Mouse (Mus musculus) G1E (cell line): ENCODE measurements around the gene Zbbx. TPM values are rescaled to one million over a fixed set of nuclear protein-coding genes. Genes with fewer than 3 reads are reported as not detected.

ENCODE experiments used
- ATAC-seq: 2 replicates; pipeline ENCODE4 v1.8.0; 2016; ENCODE audit warnings: mild to moderate bottlenecking; ENCODE audit not compliant: insufficient number of reproducible peaks, poor library complexity, low FRiP score, severe bottlenecking; ENCODE audit errors: extremely low read depth
- DNase-seq: peaks from one replicate; pipeline ENCODE4 v3.0.0; 2012; ENCODE audit warnings: low spot score
- H3K27me3 ChIP-seq: 2 replicates; pipeline ENCODE4 v1.6.1; 2012; ENCODE audit warnings: mild to moderate bottlenecking, low read length, inconsistent platforms; ENCODE audit not compliant: insufficient read depth
- H3K36me3 ChIP-seq: replicated peaks from 2 replicates; pipeline ENCODE3; 2012; ENCODE audit warnings: mild to moderate bottlenecking, inconsistent platforms
- H3K4me1 ChIP-seq: 2 replicates; pipeline ENCODE4 v1.6.1; 2012; ENCODE audit warnings: low read depth, low read length, inconsistent platforms, mixed read lengths; ENCODE audit not compliant: insufficient read depth
- H3K4me3 ChIP-seq: 2 replicates; pipeline ENCODE4 v1.5.1; 2012; ENCODE audit warnings: low read depth, mild to moderate bottlenecking, inconsistent platforms, low read length, moderate library complexity, mixed read lengths
- H3K9me3 ChIP-seq: replicated peaks from 2 replicates; pipeline ENCODE4 v1.6.1; 2012; ENCODE audit warnings: inconsistent platforms
- CTCF ChIP-seq: IDR thresholded peaks from 2 replicates; pipeline ENCODE4 v1.5.1; 2012; ENCODE audit warnings: low read depth, low read length, inconsistent platforms, mixed read lengths
- GATA1 ChIP-seq: IDR thresholded peaks from 2 replicates; pipeline ENCODE4 v1.6.1; 2012; ENCODE audit warnings: borderline replicate concordance, low read length, inconsistent platforms, mixed read lengths
- GATA2 ChIP-seq: IDR thresholded peaks from 2 replicates; pipeline ENCODE4 v1.6.1; 2012; ENCODE audit warnings: low read depth, low read length, inconsistent platforms, borderline replicate concordance
- POLR2AphosphoS5 ChIP-seq: IDR thresholded peaks from 2 replicates; pipeline ENCODE4 v1.6.1; 2012; ENCODE audit warnings: low read depth, low read length, inconsistent platforms; ENCODE audit not compliant: insufficient replicate concordance
- TAL1 ChIP-seq: conservative IDR thresholded peaks from 2 replicates; pipeline ENCODE4 v1.6.1; 2012; ENCODE audit warnings: low read depth, low read length, inconsistent platforms, mixed read lengths
- polyA plus RNA-seq: library from polyadenylated mRNA; stranded (reverse); fragments of >175 nt; gene quantifications from 2 replicates; pipeline ENCODE4 v1.2.3, GENCODE M21; 2012
- total RNA-seq, 2 experiments: library from RNA; stranded (forward) in 1 of 2; stranded (reverse) in 1 of 2; fragments of 200-1000 nt in 1 of 2; fragments of >200 nt in 1 of 2; fragmentation: Nextera tagmentation in 1 of 2; gene quantifications; 2 replicates each; pipeline ENCODE4 v1.2.3; 2014 to 2017

Gene Zbbx
- total RNA-seq (2014; fragmentation: Nextera tagmentation): not detected in 2 replicates
- total RNA-seq (2017): not detected in 2 replicates
- polyA plus RNA-seq: not detected in 2 replicates

GRCm38 (mm10) chr3:75164838-75165496 is at the start of gene Zbbx:
TSS of gene Zbbx (minus strand) at chr3:75165034.
- Histone ChIP-seq H3K4me1 (no peaks in the 10 kb centered on the region), H3K27me3 (no peaks in the 10 kb centered on the region), H3K9me3 (peaks cover 3% of the 10 kb centered on the region), H3K4me3 (no peak within 1 kb of the TSS), H3K36me3 (no peaks in the 10 kb centered on the region)
- ATAC-seq (no peak), DNase-seq (no peak)
- no peak for TF ChIP-seq CTCF
- TF ChIP-seq POLR2AphosphoS5: no peak
- no peak for TF ChIP-seq GATA2
- no peak for TF ChIP-seq GATA1
- no peak for TF ChIP-seq TAL1

DNA sequence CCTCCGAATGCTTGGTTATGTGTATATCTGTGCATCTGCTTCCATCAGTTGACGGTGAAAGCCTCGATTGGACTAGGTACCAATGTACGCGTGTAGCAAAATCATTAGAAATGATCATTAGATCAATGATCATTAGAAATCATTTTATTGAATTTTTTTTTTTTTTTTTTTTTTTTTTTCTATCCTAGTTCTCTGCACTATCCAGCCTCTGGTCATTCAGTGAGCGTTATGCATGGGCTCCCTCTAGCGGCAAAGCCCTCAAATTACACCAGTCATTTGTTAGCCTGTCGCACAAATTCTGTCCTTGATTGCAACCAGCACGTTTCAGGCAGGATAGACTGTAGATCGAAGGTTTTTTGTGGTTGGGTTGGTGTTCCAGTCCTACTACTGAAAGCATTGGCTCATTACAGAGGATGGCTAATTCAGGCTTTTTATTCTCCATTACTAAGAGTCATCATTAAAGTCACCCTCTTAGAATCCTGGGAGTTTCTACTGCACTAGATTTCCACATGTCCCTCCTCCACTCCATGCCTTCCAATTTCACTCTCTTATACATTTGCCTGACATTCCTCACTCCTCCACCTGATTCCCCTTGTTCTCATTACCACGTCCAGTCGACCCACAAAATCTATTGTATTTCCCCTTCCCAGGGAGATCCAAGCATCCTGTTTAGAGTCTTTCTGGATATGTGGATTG is 38.1 kb upstream of the Zbbx start:
- Histone ChIP-seq H3K36me3 (no peaks in the 10 kb centered on the region), H3K27me3 (no peaks in the 10 kb centered on the region), H3K9me3 (no peaks in the 10 kb centered on the region), H3K4me1 (no peaks in the 10 kb centered on the region), H3K4me3 (no peak overlapping the region)
- ATAC-seq: peak; percentile 70; the same call in 1 of the 2 replicates
- peak; percentile 11 for DNase-seq
- TF ChIP-seq GATA2 (no peak), CTCF (peak; percentile 41)

DNA sequence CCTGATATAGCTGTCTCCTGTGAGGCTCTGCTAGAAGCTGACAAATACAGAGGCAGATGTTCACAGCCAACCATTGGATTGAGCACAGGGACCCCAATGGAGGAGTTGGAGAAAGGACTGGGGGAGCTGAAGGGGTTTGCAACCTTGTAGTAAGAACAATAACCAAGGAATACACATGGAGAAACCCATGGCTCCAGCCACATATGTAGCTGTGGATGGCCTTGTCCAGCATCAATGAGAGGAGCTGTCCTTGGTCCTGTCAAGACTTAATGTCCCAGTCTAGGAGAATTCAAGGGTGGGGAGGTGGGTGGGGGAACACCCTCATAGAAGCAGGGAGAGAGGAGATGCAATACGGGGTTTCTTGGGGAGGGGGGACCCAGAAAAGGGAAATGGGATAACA is 17.8 kb upstream of the Zbbx start:
- TF ChIP-seq GATA2 (no peak), CTCF (no peak), POLR2AphosphoS5 (no peak), GATA1 (no peak), TAL1 (no peak)
- no peaks in the 10 kb centered on the region for H3K4me1 ChIP-seq
- ATAC-seq: no peak
- H3K27me3 ChIP-seq: no peaks in the 10 kb centered on the region
- peaks cover 2% of the 10 kb centered on the region; the same call in 1 of the 2 replicates for H3K9me3 ChIP-seq
- H3K4me3 ChIP-seq: no peak overlapping the region
- H3K36me3 ChIP-seq: no peaks in the 10 kb centered on the region
- DNase-seq: no peak

DNA sequence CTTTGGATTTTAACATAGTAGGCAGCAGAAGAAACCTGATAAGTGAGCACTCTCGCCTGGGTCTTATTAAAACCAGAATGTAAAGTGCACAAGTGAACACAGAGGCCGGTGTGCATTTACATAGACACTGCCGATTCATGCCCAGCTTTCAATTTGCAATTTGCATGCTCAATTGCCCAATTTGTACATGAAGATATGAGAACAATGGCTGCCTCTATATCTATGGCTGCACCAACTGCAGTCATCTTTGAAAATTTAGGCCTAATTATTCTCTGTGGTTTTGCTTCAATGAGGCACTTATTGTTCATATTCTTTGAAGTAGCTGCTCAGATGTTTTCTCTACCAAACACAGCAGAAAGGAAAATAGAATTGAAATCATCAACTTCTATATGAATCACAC is 23.0 kb downstream of the Zbbx start:
- H3K27me3 ChIP-seq: no peaks in the 10 kb centered on the region
- DNase-seq: no peak

DNA sequence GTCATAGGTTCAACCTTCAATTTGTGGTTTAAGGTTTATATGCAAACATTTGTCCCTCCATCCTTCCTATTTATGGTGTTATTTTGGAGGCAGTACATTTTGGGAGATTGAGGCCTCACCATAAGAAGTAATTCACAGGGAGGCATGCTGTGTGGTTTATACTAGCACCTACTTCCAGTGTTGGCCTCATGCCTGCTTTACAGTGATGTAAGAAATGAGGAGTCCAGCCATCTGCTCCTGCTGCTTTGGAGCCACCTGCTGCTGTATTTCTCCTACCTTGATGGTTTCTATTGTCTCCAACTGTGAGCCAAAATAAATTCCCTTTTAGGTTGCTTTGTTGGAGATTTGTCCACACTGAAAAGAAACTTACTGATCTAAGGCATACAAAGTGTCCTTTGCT is 60.0 kb downstream of the Zbbx start:
- DNase-seq (no peak), ATAC-seq (no peak)
- no peak for TF ChIP-seq TAL1
- TF ChIP-seq GATA1: no peak
- no peak for TF ChIP-seq CTCF
- no peaks in the 10 kb centered on the region for H3K27me3 ChIP-seq
- H3K4me3 ChIP-seq: no peak overlapping the region
- no peaks in the 10 kb centered on the region for H3K36me3 ChIP-seq
- H3K4me1 ChIP-seq: no peaks in the 10 kb centered on the region
- H3K9me3 ChIP-seq: no peaks in the 10 kb centered on the region

More for the DNA sequence above, 23.0 kb downstream of the Zbbx start:
- Histone ChIP-seq H3K9me3 (no peaks in the 10 kb centered on the region), H3K4me1 (no peaks in the 10 kb centered on the region), H3K4me3 (no peak overlapping the region), H3K36me3 (no peaks in the 10 kb centered on the region)
- ATAC-seq: no peak
- TF ChIP-seq POLR2AphosphoS5 (no peak), CTCF (no peak), GATA1 (no peak), GATA2 (no peak)

GRCm38 (mm10) chr3:75085762-75086161 is 79.1 kb downstream of the Zbbx start:
- Histone ChIP-seq H3K36me3 (no peaks in the 10 kb centered on the region), H3K9me3 (no peaks in the 10 kb centered on the region), H3K4me3 (no peak overlapping the region), H3K27me3 (no peaks in the 10 kb centered on the region), H3K4me1 (no peaks in the 10 kb centered on the region)
- TF ChIP-seq TAL1: no peak
- no peak for TF ChIP-seq GATA1
- TF ChIP-seq GATA2: no peak
- TF ChIP-seq CTCF: no peak
- no peak for TF ChIP-seq POLR2AphosphoS5
- DNase-seq (no peak), ATAC-seq (no peak)

GRCm38 (mm10) chr3:75078906-75079305 is 85.9 kb downstream of the Zbbx start:
- TF ChIP-seq GATA1 (no peak), TAL1 (no peak), GATA2 (no peak)
- no peaks in the 10 kb centered on the region for H3K36me3 ChIP-seq
- ATAC-seq (no peak), DNase-seq (no peak)
- H3K4me3 ChIP-seq: no peak overlapping the region
- H3K9me3 ChIP-seq: no peaks in the 10 kb centered on the region
- H3K4me1 ChIP-seq: no peaks in the 10 kb centered on the region
- H3K27me3 ChIP-seq: no peaks in the 10 kb centered on the region
